Mouse (Mus musculus) thymus, adult 2 months (tissue): ENCODE data around the gene Ankrd26. TPM values are rescaled to one million over a fixed set of nuclear protein-coding genes. Genes with fewer than 3 reads are reported as not detected.

Experiments
- DNase-seq: peaks from one replicate; pipeline ENCODE4 v3.0.0; 2021
- H3K27ac ChIP-seq: fragments of 200-500 bp; 2 replicates; pipeline ENCODE4 v1.5.1; 2012; ENCODE audit warnings: low read length, control low read depth; ENCODE audit not compliant: control insufficient read depth, insufficient read depth
- H3K27me3 ChIP-seq: fragments of 200-500 bp; 2 replicates; pipeline ENCODE4 v1.6.1; 2012; ENCODE audit warnings: mild to moderate bottlenecking, low read length, moderate library complexity, mixed read lengths; ENCODE audit not compliant: control insufficient read depth, insufficient read depth
- H3K36me3 ChIP-seq: fragments of 200-500 bp; 2 replicates; pipeline ENCODE4 v1.6.1; 2012; ENCODE audit warnings: mild to moderate bottlenecking, low read length, moderate library complexity; ENCODE audit not compliant: control insufficient read depth, insufficient read depth
- H3K4me1 ChIP-seq: fragments of 200-500 bp; replicated peaks from 2 replicates; pipeline ENCODE4 v1.6.1; 2012; ENCODE audit warnings: low read length; ENCODE audit not compliant: control insufficient read depth, insufficient read depth
- H3K4me3 ChIP-seq: fragments of 200-500 bp; 2 replicates; pipeline ENCODE4 v1.5.1; 2012; ENCODE audit warnings: mild to moderate bottlenecking, low read length, control low read depth, moderate library complexity; ENCODE audit not compliant: control insufficient read depth, insufficient read depth
- CTCF ChIP-seq: fragments of 200-500 bp; IDR thresholded peaks from 2 replicates; pipeline ENCODE4 v1.5.1; 2012; ENCODE audit warnings: mild to moderate bottlenecking, control low read depth, low read length, moderate library complexity, borderline replicate concordance; ENCODE audit not compliant: control insufficient read depth, poor library complexity, insufficient read depth; ENCODE audit errors: extremely low read depth
- POLR2A ChIP-seq: fragments of 200-500 bp; IDR thresholded peaks from 2 replicates; pipeline ENCODE4 v1.6.1; 2012; ENCODE audit warnings: mild to moderate bottlenecking, low read length, control low read depth, moderate library complexity; ENCODE audit not compliant: control insufficient read depth, poor library complexity, insufficient read depth; ENCODE audit errors: extremely low read depth
- WGBS: fragments of 180-500 bp; shearing (Covaris S2); methylation state at CpG from one replicate; pipeline ENCODE4 v1.1.7; 2018; 5-methylcytosine and 5-hydroxymethylcytosine counted together
- polyA plus RNA-seq: library from polyadenylated mRNA; depleted of rRNA; stranded (reverse); fragments of >200 nt; gene quantifications from 2 replicates; pipeline ENCODE4 v1.2.3, GENCODE M21; 2012

The Ankrd26 gene
- polyA plus RNA-seq, 1 experiment = 2.8 TPM

GRCm38 (mm10) chr6:118499010-118499409 is 63.0 kb downstream of the Ankrd26 start:
- TF ChIP-seq POLR2A (no peak), CTCF (no peak)
- no peaks in the 10 kb centered on the region for H3K36me3 ChIP-seq
- WGBS = 67% methylated on average over 7 of the region's 7 CpGs
- no peaks in the 10 kb centered on the region for H3K27me3 ChIP-seq
- H3K4me1 ChIP-seq = no peaks in the 10 kb centered on the region
- no peak overlapping the region for H3K27ac ChIP-seq
- no peak overlapping the region for H3K4me3 ChIP-seq
- no peak for DNase-seq

DNA sequence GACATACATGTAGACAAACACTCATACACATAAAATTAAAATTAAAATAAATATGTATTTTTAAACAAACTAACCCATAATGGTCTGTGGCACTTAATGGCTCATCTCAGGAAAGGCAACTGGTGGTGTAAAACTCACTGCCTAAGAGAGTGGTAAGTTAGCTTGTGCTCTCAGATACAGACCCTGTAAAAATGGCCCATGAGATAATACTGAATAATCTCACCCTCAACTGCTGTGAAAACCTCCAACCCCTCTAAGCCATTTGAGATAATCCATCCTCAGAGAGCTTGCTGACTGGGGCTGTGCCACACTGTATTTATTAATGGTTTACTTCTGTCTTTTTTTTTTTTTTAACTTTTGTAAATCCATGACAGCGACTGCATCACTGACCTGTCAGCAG is 79.9 kb downstream of the Ankrd26 start:
- no peak for DNase-seq
- H3K4me1 ChIP-seq = 0 out of 2 replicates have a peak, but pooled peaks cover 3% of the 10 kb centered on the region
- H3K36me3 ChIP-seq = no peaks in the 10 kb centered on the region
- no peak overlapping the region for H3K4me3 ChIP-seq
- no peak overlapping the region for H3K27ac ChIP-seq
- no peak for TF ChIP-seq POLR2A
- TF ChIP-seq CTCF = no peak
- no peaks in the 10 kb centered on the region; the same call in 1 of the 2 replicates for H3K27me3 ChIP-seq
- WGBS = 100% methylated on average over 1 of the region's 1 CpGs

DNA sequence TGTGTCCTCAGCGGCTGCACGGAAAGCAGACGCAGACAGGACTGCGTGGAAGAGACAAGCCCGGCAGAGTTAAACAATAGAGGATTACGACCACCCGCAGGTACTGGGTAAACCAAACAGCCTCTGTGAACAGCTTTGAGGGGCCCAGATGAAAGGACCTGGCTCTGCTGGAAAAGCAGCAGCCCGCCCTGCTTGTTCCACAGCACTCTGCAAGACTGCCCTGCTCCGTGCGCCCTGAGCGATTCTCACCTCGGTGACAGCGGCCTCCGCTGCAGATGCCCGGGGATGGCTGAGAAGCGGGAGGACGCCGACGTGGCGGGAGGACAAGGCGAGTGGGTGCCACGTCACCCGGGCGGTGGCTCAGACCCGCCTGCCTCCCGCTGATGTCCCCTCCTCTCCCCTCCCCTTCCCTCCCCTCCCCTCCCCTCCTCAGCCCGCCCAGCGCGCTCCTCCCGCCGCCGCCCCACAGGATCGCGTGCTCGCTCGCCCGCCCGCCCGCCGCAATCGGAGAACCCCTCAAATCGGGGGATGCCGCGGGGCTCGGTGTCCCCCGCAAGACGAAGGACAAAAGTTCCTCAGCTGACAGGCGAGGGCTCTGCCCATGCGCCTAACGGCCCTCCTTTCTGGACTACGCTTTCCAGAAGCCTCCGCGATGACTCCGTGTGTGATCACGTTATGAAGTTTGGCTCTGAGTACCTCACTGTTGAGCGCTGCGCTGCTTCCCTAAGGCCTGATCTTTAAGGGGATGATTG is 82.9 kb downstream of the Ankrd26 start, which contains the start of gene Zfp9:
Gene Zfp9, minus strand, starts transcription at position 364 of the 752 bp plus-strand sequence.
- WGBS = 3% methylated on average over 44 of the region's 57 CpGs
- no peaks in the 10 kb centered on the region; the same call in 1 of the 2 replicates for H3K27me3 ChIP-seq
- H3K4me3 ChIP-seq = peak within 1 kb of the TSS; percentile 25
- TF ChIP-seq POLR2A (no peak), CTCF (no peak)
- no peak within 1 kb of the TSS for H3K27ac ChIP-seq
- no peaks in the 10 kb centered on the region for H3K36me3 ChIP-seq
- DNase-seq = peak; percentile 14
- 0 out of 2 replicates have a peak, but pooled peaks cover 3% of the 10 kb centered on the region for H3K4me1 ChIP-seq

GRCm38 (mm10) chr6:118477875-118478785 is 83.9 kb downstream of the Ankrd26 start:
- H3K4me3 ChIP-seq = no peak overlapping the region
- no peak overlapping the region for H3K27ac ChIP-seq
- no peaks in the 10 kb centered on the region for H3K36me3 ChIP-seq
- 83% methylated on average over 10 of the region's 10 CpGs for WGBS
- H3K27me3 ChIP-seq = no peaks in the 10 kb centered on the region; the same call in 1 of the 2 replicates
- no peak for DNase-seq
- TF ChIP-seq CTCF (no peak), POLR2A (no peak)
- 0 out of 2 replicates have a peak, but pooled peaks cover 3% of the 10 kb centered on the region for H3K4me1 ChIP-seq

GRCm38 (mm10) chr6:118462069-118462705 is 99.8 kb downstream of the Ankrd26 start:
- H3K4me1 ChIP-seq = no peaks in the 10 kb centered on the region
- no peaks in the 10 kb centered on the region for H3K27me3 ChIP-seq
- H3K4me3 ChIP-seq = no peak overlapping the region
- DNase-seq = no peak
- H3K36me3 ChIP-seq = no peaks in the 10 kb centered on the region
- H3K27ac ChIP-seq = no peak overlapping the region
- 85% methylated on average over 15 of the region's 15 CpGs for WGBS
- TF ChIP-seq CTCF (no peak), POLR2A (no peak)

DNA sequence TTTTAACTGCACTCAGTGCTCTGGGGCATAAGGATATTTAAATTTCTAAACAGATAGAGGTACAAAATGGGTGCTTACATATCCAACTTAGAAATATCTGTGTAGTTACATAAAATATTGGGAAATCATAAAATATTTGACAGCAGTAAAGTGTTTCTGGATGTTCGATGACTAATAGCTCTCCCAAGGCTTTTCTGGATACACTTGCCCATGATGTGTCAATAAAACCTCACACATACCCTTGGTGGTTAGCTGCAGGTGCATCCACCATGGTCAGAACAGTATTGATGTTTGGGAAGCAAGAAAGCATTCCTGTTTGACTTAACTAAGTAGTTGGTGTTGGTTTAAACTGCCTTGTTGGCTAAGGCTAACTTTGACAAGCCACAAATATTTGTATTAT is 104.3 kb downstream of the Ankrd26 start:
- TF ChIP-seq CTCF (no peak), POLR2A (no peak)
- no peak for DNase-seq
- H3K36me3 ChIP-seq = no peaks in the 10 kb centered on the region
- H3K27me3 ChIP-seq = no peaks in the 10 kb centered on the region
- H3K27ac ChIP-seq = no peak overlapping the region
- 98% methylated on average over 1 of the region's 1 CpGs for WGBS
- H3K4me1 ChIP-seq = peaks cover 3% of the 10 kb centered on the region
- H3K4me3 ChIP-seq = no peak overlapping the region
